18 mouse cellular contexts compared by ENCODE assay signal in the genomic region with DNA sequence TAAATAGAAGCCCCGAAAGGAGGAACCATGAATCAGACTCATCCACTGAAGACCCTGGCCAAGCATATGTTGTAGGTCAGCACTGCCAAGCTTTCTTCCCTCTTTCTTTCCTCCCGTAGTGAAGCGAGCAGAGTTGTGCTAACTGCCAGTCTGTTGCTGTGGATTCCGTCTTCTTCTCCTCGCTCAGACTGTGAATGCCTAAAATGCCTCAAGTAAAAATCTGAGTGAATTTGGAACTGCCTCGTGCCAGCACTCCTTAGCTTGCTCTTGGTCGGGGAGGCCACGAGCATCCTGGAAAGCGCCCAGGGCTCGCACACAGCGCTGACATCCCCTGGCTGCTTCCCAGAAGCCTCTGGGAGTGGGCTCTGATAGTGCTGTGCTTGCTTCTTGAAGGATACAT.
DNase-seq lines count a peak whose midpoint lies in the region; ATAC-seq and TF ChIP-seq lines count a peak whose summit lies in the region.
"Had no signal": no experiment of that assay in that cellular context is flagged by ENCODE, and none has a peak within 500 bp of the region (broad histone marks: within the 10 kb centered on the region; RNA-seq: fewer than 3 reads in every experiment).

No protein-coding gene starts in this region.

- no peak for TF ChIP-seq CTCF in heart, adult 2 months (IDR thresholded peaks at IDR 0.05)
- no peak for TF ChIP-seq CTCF in brain, embryonic 14.5 days (IDR thresholded peaks at IDR 0.05; ENCODE audit: borderline replicate concordance, extremely low read depth, insufficient read depth, insufficient read length)

- TF ChIP-seq EP300 in heart, adult 2 months (IDR thresholded peaks at IDR 0.05; ENCODE audit: insufficient read depth, low read depth, low read length) = no peak

- WGBS in heart, adult 2 months = 57% methylated on average over 11 of the region's 11 CpGs
- 81% methylated on average over 11 of the region's 11 CpGs for WGBS in midbrain, embryonic 16.5 days
- WGBS in midbrain, embryonic 10.5 days = 92% methylated on average over 11 of the region's 11 CpGs

- no peaks in the 10 kb centered on the region for H3K9me3 ChIP-seq in midbrain, embryonic 16.5 days (replicated peaks; ENCODE audit: control insufficient read depth, low read length, poor library complexity, severe bottlenecking)
- H3K9me3 ChIP-seq in midbrain, embryonic 10.5 days (replicated peaks) = no peaks in the 10 kb centered on the region
- H3K9me3 ChIP-seq: heart, embryonic 15.5 days; hindbrain, embryonic 12.5 days; limb, embryonic 13.5 days; megakaryocyte, embryonic 14.5 days had no signal

- no peak overlapping the region for H3K27ac ChIP-seq in heart, adult 2 months
- no peak overlapping the region for H3K27ac ChIP-seq in midbrain, embryonic 16.5 days (ENCODE audit: low read length)
- H3K27ac ChIP-seq in midbrain, embryonic 10.5 days (replicated peaks) = no peak overlapping the region
- H3K27ac ChIP-seq: heart, embryonic 15.5 days; hindbrain, embryonic 12.5 days; left cerebral cortex, adult 2 months; limb, embryonic 13.5 days; liver, embryonic 14.5 days had no signal

- no peak overlapping the region for H3K4me3 ChIP-seq in heart, adult 2 months
- no peak overlapping the region for H3K4me3 ChIP-seq in midbrain, embryonic 16.5 days (ENCODE audit: low read depth, low read length)
- no peak overlapping the region for H3K4me3 ChIP-seq in midbrain, embryonic 10.5 days
- H3K4me3 ChIP-seq: heart, embryonic 15.5 days; hindbrain, embryonic 12.5 days; left cerebral cortex, adult 2 months; limb, embryonic 13.5 days; megakaryocyte, embryonic 14.5 days had no signal

- intact Hi-C loops in heart, adult 2 months (cut with DNase I) = no loop called here

- no peaks in the 10 kb centered on the region for H3K79me2 ChIP-seq in heart, adult 2 months (replicated peaks; ENCODE audit: control insufficient read depth, insufficient read depth, low read length)

- H3K27me3 ChIP-seq in heart, adult 2 months (ENCODE audit: control insufficient read depth, insufficient read depth, low read length) = no peaks in the 10 kb centered on the region
- H3K27me3 ChIP-seq in midbrain, embryonic 16.5 days (ENCODE audit: control insufficient read depth, insufficient read depth, low read depth, low read length) = no peaks in the 10 kb centered on the region
- H3K27me3 ChIP-seq in midbrain, embryonic 10.5 days (ENCODE audit: low read depth, poor library complexity, severe bottlenecking) = no peaks in the 10 kb centered on the region
- H3K27me3 ChIP-seq: heart, embryonic 15.5 days; hindbrain, embryonic 12.5 days had no signal

- peak; percentile 56 for ATAC-seq in midbrain, embryonic 16.5 days

- no peaks in the 10 kb centered on the region for H3K4me1 ChIP-seq in heart, adult 2 months (ENCODE audit: control insufficient read depth, insufficient read depth, low read length)
- peaks cover 2% of the 10 kb centered on the region; the same call in 1 of the 2 replicates for H3K4me1 ChIP-seq in midbrain, embryonic 16.5 days (ENCODE audit: control insufficient read depth, insufficient read depth, low read length)
- H3K4me1 ChIP-seq in midbrain, embryonic 10.5 days = no peaks in the 10 kb centered on the region; the same call in 1 of the 2 replicates
- H3K4me1 ChIP-seq: hindbrain, embryonic 12.5 days had no signal

- H3K4me2 ChIP-seq in midbrain, embryonic 16.5 days (ENCODE audit: low read length) = no peak overlapping the region
- H3K4me2 ChIP-seq: heart, embryonic 15.5 days; hindbrain, embryonic 12.5 days had no signal

- DNase-seq in cerebellum, postnatal 25 days = peak; percentile 10 to 13
- DNase-seq in cerebellum, postnatal 36 days = no peak
- DNase-seq in heart, postnatal 4 days = peak; percentile 23
- DNase-seq in heart, adult 2 months = no peak
- DNase-seq in midbrain, embryonic 10.5 days (ENCODE audit: low spot score) = no peak
- peak; percentile 79 for DNase-seq in brain, embryonic 14.5 days (ENCODE audit: low read depth)
- no peak for DNase-seq in B cell, adult 2 months
- DNase-seq: adrenal gland, postnatal 14 days; cerebellum, adult 9-10 months; kidney, adult 18-20 months; kidney, postnatal 10 days had no signal

- no peak for TF ChIP-seq POLR2A in heart, adult 2 months (IDR thresholded peaks at IDR 0.05; ENCODE audit: insufficient read depth, low read depth, low read length)
- no peak for TF ChIP-seq POLR2A in brain, embryonic 14.5 days (IDR thresholded peaks at IDR 0.05; ENCODE audit: borderline replicate concordance, extremely low read depth, insufficient read depth, insufficient read length, poor library complexity, severe bottlenecking)

- no peak overlapping the region for H3K9ac ChIP-seq in heart, adult 2 months (ENCODE audit: low read depth, low read length)
- no peak overlapping the region for H3K9ac ChIP-seq in midbrain, embryonic 16.5 days (ENCODE audit: low read depth, low read length)
- H3K9ac ChIP-seq: heart, embryonic 15.5 days; hindbrain, embryonic 12.5 days; limb, embryonic 13.5 days; liver, embryonic 14.5 days had no signal

- no peaks in the 10 kb centered on the region for H3K36me3 ChIP-seq in heart, adult 2 months (ENCODE audit: control insufficient read depth, insufficient read depth, low read length)
- H3K36me3 ChIP-seq in midbrain, embryonic 16.5 days (ENCODE audit: control insufficient read depth, insufficient read depth, low read length) = no peaks in the 10 kb centered on the region
- peaks cover 84% of the 10 kb centered on the region for H3K36me3 ChIP-seq in midbrain, embryonic 10.5 days

Comparison
In these comparisons a context has a peak if more than half of its experiments do, and no peak if none do; other contexts are left out.
1. DNase-seq: peak in cerebellum, postnatal 25 days (2 of 2), heart, postnatal 4 days (single experiment) and brain, embryonic 14.5 days (single experiment); none in cerebellum, postnatal 36 days (0 of 2), heart, adult 2 months (0 of 2), midbrain, embryonic 10.5 days (single experiment) and B cell, adult 2 months (0 of 2).